Mouse (Mus musculus) embryo, embryonic 11 days (tissue): ENCODE results near the gene Ip6k3.

ENCODE experiments used
- DNase-seq: peaks from one replicate; pipeline ENCODE4 v3.0.0-alpha.2; 2015

Ip6k3 gene

GRCm38 (mm10) chr17:27167545-27167944 lies at the start of gene Ip6k3:
TSS of gene Ip6k3 (minus strand) at chr17:27167795.
- no peak for DNase-seq

DNA sequence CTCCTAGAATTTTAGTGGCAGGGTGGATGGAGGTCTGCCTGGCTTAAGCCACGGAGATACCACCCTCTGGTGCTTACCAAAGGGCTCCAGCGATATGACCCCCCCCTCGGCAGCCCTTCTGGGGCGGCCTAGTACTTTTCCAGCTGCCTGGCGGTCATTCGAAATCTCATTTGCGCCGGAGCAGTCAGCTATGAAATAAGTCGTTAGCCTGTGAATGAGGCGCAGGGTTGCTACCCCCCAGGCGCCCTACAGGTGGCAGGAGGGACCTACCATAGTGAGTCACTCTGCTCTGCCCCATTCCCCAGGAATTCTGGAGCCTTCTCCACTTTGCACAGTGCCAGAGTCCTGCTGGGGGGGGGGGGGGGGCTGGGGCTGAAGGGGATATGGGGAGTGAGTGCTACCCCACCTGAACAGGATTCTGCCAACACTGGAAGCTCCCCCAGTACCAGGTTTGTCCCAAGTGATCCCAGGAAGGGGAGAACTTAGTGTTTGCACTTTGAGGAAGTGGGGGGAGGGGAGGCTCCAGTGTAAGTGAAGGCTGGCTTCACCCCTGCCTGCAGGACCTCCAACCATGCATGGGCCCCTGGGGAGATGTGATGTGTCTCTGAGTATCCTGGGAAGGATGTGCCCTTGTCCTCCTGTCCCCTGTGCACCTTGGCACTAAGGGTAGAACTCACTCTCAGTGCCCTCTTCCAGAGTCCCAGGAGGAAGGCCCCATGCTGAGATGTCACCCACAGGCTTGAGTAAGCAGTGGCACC lies 45.4 kb upstream of the Ip6k3 start:
- peak; percentile 78 for DNase-seq

GRCm38 (mm10) chr17:27212006-27212405 lies 44.4 kb upstream of the Ip6k3 start:
- no peak for DNase-seq

DNA sequence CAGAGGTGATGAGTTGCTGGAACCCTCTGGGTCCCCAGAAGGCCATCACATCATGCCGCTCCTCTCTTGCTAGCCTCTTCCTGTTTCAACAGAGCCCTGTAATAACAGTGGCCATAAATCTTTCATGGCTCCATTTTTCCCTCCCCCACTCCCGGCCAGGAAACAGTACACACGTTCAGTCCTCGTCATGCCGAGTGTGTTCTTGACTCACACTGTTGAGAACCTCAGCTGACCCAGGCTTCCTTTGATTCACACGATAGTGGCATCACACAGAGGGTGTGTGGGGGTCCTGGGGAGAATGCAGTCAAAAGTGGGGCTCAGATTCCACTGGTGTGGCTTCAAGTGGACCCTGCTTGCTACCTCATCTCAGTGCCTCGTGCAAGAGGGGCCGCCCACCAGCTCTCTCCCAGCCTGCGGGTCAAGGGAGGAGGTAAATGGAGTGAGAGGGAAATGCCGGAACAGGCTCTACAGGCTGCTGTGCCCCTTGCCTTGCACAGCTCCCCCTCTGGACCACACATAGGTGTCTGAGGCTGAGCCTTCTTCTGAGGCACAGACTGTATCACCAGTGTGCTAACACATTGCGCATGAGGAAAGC lies 39.6 kb upstream of the Ip6k3 start:
- DNase-seq: peak; percentile 60

DNA sequence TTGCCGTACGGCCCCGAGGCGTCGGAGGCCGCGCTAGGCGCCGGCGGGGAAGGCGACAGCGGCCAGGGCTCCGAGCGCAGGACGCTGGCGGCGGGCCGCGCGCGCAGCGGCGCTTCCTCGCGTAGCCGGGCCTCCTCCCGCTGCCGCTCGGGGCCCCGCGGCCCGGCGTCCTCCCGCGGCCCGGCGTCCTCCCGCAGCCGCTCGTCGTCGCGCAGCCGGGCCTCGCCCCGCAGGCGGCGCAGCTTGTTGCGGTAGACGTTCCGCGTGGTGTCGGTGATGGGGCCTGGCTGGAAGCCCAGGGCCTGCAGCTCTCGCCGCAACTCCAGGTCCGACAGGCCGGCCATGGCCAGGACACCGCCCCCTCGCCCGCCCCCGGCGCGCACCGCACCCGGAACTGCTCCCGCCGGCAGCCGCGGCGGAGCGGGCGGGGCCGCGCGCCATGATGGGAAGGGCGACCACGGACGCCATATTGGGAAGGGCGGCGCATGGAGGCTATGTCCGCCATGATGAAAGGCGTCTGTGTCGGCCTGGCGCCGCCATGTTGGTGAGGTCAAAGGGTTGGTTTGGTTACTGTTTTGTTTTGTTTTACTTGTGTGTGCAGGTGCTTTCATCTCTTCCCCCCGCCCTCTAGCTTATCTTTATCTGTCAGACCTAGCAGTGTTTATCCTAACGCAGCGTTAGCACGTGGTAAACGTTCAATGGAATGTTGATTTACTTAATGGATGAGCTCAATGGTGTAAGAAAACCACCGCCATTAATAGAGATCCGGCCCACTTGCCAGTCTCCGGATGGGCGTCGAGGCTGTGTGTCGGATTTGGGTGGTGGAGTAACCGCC lies 36.7 kb upstream of the Ip6k3 start, which contains the start of gene Lemd2:
Lemd2 (minus strand) TSS at position 395 of the 835 bp plus-strand sequence.
- DNase-seq: peak; percentile 97

- DNase-seq: peak; percentile 63
Measured at GRCm38 (mm10) chr17:27203358-27204074, 35.9 kb upstream of the Ip6k3 start.

GRCm38 (mm10) chr17:27202919-27203357 lies 35.3 kb upstream of the Ip6k3 start:
- DNase-seq: no peak

DNA sequence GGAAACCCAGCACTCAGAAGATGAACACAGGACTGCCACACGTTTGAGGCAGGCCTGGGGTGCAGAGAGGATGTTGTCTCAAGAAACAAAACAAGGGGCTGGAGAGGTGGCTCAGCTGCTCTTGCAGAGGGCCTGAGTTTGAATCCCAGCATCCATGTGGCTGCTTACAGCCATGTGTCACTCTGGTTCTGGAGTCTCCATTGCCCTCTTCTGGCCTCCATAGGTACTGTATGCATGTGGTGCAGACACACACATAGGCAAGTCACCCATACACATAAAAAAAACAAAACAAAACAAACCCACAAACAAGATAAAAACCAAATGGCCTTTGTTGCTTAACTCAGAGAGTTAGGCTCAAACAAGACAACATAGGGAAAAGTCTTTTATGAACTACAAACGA lies 34.4 kb upstream of the Ip6k3 start:
- no peak for DNase-seq

- peak; percentile 43 for DNase-seq
Measured at GRCm38 (mm10) chr17:27200801-27201200, 33.2 kb upstream of the Ip6k3 start.

DNA sequence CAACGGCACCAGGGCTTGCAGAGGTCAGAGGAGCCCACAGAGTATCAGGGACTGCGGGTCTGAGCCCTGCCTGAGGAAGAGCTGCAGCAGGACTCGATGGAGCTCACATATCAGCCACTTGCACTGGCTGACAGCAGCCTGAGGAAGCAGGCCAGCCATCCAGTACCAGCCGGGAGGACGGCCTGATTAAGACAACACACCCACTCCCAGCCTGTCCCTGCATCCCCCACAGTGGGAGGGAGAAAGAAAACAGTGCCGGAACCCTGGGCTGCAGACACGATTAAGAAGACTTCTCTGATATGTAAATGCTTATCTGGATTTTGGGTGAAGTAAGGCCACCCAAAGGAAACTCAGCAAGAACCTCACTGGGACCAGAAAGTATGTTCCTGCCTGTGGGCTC lies 32.3 kb upstream of the Ip6k3 start:
- DNase-seq: no peak

- no peak for DNase-seq
Measured at GRCm38 (mm10) chr17:27199205-27199604, 31.6 kb upstream of the Ip6k3 start.

DNA sequence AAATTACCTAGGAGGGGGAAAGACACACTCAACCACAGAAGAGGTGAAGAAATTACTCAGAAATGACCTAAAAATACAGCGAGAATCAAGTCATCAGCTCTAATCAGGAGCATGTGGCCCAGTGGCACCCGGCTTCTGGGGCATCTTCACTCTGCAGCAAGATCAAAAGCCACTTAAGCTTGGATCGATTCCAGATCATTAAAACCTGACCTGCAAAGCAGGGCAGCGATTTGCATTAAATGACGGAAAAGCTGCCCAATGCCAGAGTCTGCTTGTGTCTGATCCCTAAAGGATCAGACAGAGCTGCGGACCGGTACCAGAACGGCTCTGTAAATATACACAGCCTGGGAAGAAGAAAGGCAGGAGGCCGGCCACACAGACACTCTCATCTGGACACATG lies 28.6 kb upstream of the Ip6k3 start:
- no peak for DNase-seq

- DNase-seq: no peak
Measured at GRCm38 (mm10) chr17:27194258-27195185, 26.9 kb upstream of the Ip6k3 start.

GRCm38 (mm10) chr17:27191804-27192203 lies 24.2 kb upstream of the Ip6k3 start:
- no peak for DNase-seq

DNA sequence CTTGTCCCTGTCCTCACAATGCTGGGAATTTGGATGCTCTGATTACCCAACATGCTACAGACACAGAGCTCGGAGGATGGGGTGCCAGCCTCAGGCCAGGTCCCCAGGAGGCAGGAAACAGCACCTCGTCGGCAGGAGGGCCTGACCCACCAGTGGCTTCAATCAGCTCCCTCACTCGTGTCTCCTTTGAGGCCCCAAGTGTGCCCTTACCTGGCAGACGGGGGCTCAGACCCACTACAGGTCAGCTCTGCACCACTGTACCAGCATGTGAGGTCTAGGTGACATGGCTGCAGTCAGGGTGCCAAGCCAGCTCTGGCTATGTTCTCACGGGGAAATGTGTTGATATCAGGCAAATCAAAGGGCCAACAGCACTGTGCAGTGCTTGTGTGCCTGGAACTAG lies 23.6 kb upstream of the Ip6k3 start:
- no peak for DNase-seq

GRCm38 (mm10) chr17:27189640-27190216 lies 22.1 kb upstream of the Ip6k3 start:
- peak; percentile 75 for DNase-seq

DNA sequence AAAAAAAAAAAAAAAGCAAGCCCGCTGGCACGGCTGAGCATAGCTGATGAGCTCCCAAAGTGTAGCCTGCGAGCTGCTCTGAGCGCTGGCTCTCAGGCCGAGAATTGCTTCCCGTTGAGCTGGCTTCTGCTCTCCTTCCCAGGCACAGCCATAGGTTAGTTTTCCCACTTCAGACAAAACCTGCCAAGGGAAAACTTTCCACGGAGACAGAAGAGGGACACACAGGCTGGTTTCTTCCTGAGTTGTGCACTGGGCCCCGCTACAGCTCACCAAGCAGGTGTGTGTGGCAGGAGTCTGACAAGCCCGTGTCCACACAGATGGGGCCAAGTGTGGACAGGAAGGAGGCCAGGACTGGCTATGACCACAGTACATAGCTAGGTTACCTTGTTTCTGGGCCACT lies 21.3 kb upstream of the Ip6k3 start:
- no peak for DNase-seq

DNA sequence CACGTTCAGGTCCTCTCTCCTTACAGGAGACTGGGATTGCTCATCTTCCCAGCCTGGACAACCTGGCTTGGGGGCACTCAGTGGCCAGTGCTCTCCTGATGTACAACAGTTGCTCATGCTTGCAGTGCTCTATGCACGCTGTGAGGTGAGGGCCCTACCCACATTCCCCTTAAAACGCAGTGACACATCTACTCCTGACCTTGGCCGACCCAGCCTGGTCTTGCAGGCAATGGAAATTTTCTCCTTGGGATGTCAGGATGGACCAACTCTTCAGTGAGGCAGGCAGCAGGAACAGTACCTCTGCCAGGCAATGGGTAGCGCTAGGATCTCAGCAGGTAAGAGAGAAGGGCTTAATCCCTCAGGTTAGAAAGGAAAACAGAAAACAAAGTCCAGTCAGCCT lies 19.5 kb upstream of the Ip6k3 start:
- no peak for DNase-seq

- no peak for DNase-seq
Measured at GRCm38 (mm10) chr17:27186068-27186467, 18.5 kb upstream of the Ip6k3 start.

GRCm38 (mm10) chr17:27183667-27184292 lies 16.2 kb upstream of the Ip6k3 start:
- DNase-seq: no peak

DNA sequence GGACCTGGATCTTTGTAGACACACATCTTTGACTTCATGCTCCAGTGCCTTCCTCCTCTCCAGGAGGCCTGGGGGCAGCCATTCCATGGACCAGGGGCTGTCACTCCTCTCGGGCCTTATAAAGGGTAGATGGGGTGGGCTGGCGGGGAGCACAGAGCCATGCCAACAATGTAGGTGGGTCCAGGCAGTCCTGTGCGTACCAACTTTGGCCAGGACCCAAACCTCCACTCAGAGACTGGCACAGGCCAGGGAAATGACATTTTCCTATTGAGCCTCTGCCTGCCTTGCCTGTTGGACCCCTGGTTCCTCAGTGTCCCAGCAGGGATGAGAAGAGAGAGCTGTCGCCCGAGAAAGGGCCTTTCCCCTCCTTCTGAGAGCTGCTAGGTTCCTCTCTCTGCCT lies 14.8 kb upstream of the Ip6k3 start:
- no peak for DNase-seq
